In the genomic region with DNA sequence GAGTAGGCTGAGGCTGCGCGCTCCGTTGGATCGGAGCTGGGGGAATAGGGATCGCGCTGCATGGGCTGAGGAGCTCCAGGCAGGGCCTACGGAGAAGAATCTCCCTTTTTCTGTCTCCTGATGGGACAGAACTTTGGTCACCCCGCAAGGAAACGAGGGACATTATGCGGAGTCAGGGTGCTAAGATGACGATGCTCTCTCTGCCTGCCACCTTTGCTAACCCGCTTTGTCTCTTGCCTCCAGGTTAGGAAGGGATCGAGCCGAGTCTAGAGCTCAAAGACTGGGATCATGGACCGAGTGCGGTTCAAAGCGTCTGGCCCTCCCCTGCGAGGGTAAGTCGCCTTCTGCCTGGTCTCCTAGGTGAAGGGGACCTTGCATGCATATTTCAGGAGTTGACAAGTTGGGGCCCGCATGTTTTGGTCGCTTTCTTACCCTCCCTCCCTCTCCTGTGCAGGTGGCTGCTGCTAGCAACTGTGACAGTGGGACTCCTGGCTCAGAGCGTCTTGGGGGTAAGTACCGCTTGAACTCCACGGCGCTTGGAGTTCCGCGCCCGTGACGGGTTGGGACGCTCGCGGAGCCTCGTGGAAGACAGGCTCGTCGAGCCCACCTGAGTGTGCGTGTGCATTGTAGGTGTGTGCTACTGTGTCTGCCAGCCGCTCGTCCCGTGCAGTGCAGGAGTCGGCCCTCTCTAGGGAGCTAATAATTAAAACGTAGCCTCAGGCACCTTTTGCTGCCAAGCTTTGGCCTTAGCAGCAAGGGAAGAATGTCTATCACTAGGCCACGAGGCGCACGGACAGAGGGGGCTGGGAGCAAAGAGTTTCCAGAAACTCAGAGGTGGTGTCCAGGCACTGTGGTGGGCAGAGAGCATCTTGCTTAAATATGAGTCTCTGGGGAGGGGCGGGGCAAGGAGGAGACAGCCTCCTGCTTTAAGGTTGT, we compare ENCODE assay signal across 8 mouse cellular contexts. TPM values are rescaled to one million over a fixed set of nuclear protein-coding genes. Genes with fewer than 3 reads are reported as not detected.
DNase-seq lines count a peak whose midpoint lies in the region; ATAC-seq lines count a peak whose summit lies in the region.

No protein-coding gene starts in this region.

- H3K27ac ChIP-seq in heart, embryonic 15.5 days, result peak overlapping the region; percentile 87
- H3K27ac ChIP-seq in midbrain, embryonic 11.5 days (ENCODE audit: low read depth, low read length), result no peak overlapping the region

- peak overlapping the region; percentile 69 for H3K4me2 ChIP-seq in heart, embryonic 15.5 days
- H3K4me2 ChIP-seq in midbrain, embryonic 11.5 days, result peak overlapping the region; percentile 95

- peak; percentile 18 for DNase-seq in right cerebral cortex, adult 18-20 months
- DNase-seq in right cerebral cortex, postnatal 36 days (ENCODE audit: low spot score in 2 of 2), result no peak
- DNase-seq in embryo, embryonic 11 days, result peak; percentile 60
- peak; percentile 75 to 81 for DNase-seq in kidney, postnatal 25 days
- peak; percentile 95 for DNase-seq in midbrain, embryonic 11.5 days (ENCODE audit: low spot score, missing footprints)
- DNase-seq in thymus, postnatal 25 days, result no peak
- DNase-seq in ovary, adult 18-20 months (ENCODE audit: low spot score), result no peak

- no peaks in the 10 kb centered on the region for H3K36me3 ChIP-seq in heart, embryonic 15.5 days
- no peaks in the 10 kb centered on the region for H3K36me3 ChIP-seq in midbrain, embryonic 11.5 days (ENCODE audit: control insufficient read depth, insufficient read depth, low read length)

- H3K4me1 ChIP-seq in heart, embryonic 15.5 days (replicated peaks), result peaks cover 69% of the 10 kb centered on the region
- peaks cover 23% of the 10 kb centered on the region for H3K4me1 ChIP-seq in midbrain, embryonic 11.5 days (ENCODE audit: control insufficient read depth, insufficient read depth, low read length)

- H3K9ac ChIP-seq in heart, embryonic 15.5 days, result peak overlapping the region; percentile 94
- H3K9ac ChIP-seq in midbrain, embryonic 11.5 days (ENCODE audit: low read length), result peak overlapping the region; percentile 58

- peak; percentile 50 for ATAC-seq in heart, embryonic 15.5 days (replicated peaks; ENCODE audit: insufficient number of reproducible peaks, insufficient read depth, low FRiP score, low read depth)
- 0 out of 2 replicates have a peak, but pooled peaks have one; percentile 31 for ATAC-seq in midbrain, embryonic 11.5 days (ENCODE audit: low FRiP score)

- H3K27me3 ChIP-seq in heart, embryonic 15.5 days, result no peaks in the 10 kb centered on the region
- peaks cover 59% of the 10 kb centered on the region for H3K27me3 ChIP-seq in midbrain, embryonic 11.5 days (ENCODE audit: control insufficient read depth, insufficient read depth, low read length)

- H3K4me3 ChIP-seq in heart, embryonic 15.5 days, result peak overlapping the region; percentile 75
- H3K4me3 ChIP-seq in midbrain, embryonic 11.5 days (ENCODE audit: low read depth, low read length), result peak overlapping the region; percentile 57

- WGBS in heart, embryonic 15.5 days, result 3% methylated on average over 45 of the region's 45 CpGs
- 2% methylated on average over 45 of the region's 45 CpGs for WGBS in midbrain, embryonic 11.5 days

- no peaks in the 10 kb centered on the region for H3K9me3 ChIP-seq in heart, embryonic 15.5 days (replicated peaks)
- no peaks in the 10 kb centered on the region for H3K9me3 ChIP-seq in midbrain, embryonic 11.5 days (ENCODE audit: control insufficient read depth, low read length)

RNA-seq across cellular contexts. Expression of a gene that starts 0.8 kb away (rescaled TPM):
- polyA plus RNA-seq in heart, embryonic 15.5 days (2015; fragmentation: Nextera tagmentation; extraction: Ambion mirVana), result 191 and 245 TPM in 2 replicates
- polyA plus RNA-seq in midbrain, embryonic 11.5 days (2014; fragmentation: Nextera tagmentation; extraction: Ambion mirVana), result 105 and 115 TPM in 2 replicates

RNA-seq across cellular contexts. Expression of a gene that starts 0.8 kb away (rescaled TPM):
- 89.8 and 106 TPM in 2 replicates for polyA plus RNA-seq in heart, embryonic 15.5 days (2015; fragmentation: Nextera tagmentation; extraction: Ambion mirVana)
- 28.5 and 34.1 TPM in 2 replicates for polyA plus RNA-seq in midbrain, embryonic 11.5 days (2014; fragmentation: Nextera tagmentation; extraction: Ambion mirVana)

Comparison
In these comparisons a context has a peak if more than half of its experiments do, and no peak if none do; other contexts are left out.
1. DNase-seq: peak in right cerebral cortex, adult 18-20 months (single experiment), embryo, embryonic 11 days (single experiment), kidney, postnatal 25 days (2 of 2) and midbrain, embryonic 11.5 days (single experiment); none in right cerebral cortex, postnatal 36 days (0 of 2), thymus, postnatal 25 days (single experiment) and ovary, adult 18-20 months (single experiment).